Mouse (Mus musculus): ENCODE measurements at regions not wholly inside any gene's neighbourhood (a gene's known extent, or its start where the extent isn't known, plus 50 kb on each side); places are given as distances from the start of the nearest gene placed in this dataset.
A peak's percentile ranks its signal among the peaks of the same experiment; 100 is the strongest.

- Histone ChIP-seq H3K27ac (replicated peaks; ENCODE audit: low read depth, low read length) (no peak overlapping the region), H3K4me2 (replicated peaks; ENCODE audit: low read depth, low read length, severe bottlenecking) (no peak overlapping the region), H3K4me1 (ENCODE audit: control insufficient read depth, insufficient read depth, low read length) (peaks cover 20% of the 10 kb centered on the region), H3K9ac (ENCODE audit: low read depth, low read length, severe bottlenecking) (no peak overlapping the region), H3K27me3 (ENCODE audit: control insufficient read depth, insufficient read depth, low read length) (no peaks in the 10 kb centered on the region), H3K9me3 (ENCODE audit: control insufficient read depth, low read length) (no peaks in the 10 kb centered on the region), H3K4me3 (replicated peaks; ENCODE audit: low read length) (no peak overlapping the region), H3K36me3 (ENCODE audit: control insufficient read depth, insufficient read depth, low read length) (no peaks in the 10 kb centered on the region)
- WGBS: 92% methylated on average over 4 of the region's 4 CpGs
- no peak for TF ChIP-seq POLR2A (IDR thresholded peaks at IDR 0.05; ENCODE audit: borderline replicate concordance, extremely low read depth, insufficient read depth, insufficient read length)
- ATAC-seq (ENCODE audit: low FRiP score, low read depth) (no peak), DNase-seq (ENCODE audit: low spot score) (no peak)
Observed at GRCm38 (mm10) chr1:133981185-133981584, 55.9 kb upstream of the Fmod start.

GRCm38 (mm10) chr1:133978271-133978988 lies 57.2 kb upstream of the Prelp start:
- Histone ChIP-seq H3K27me3 (ENCODE audit: control insufficient read depth, insufficient read depth, low read length) (no peaks in the 10 kb centered on the region), H3K27ac (replicated peaks; ENCODE audit: low read depth, low read length) (no peak overlapping the region), H3K4me3 (replicated peaks; ENCODE audit: low read length) (no peak overlapping the region), H3K9ac (ENCODE audit: low read depth, low read length, severe bottlenecking) (no peak overlapping the region), H3K9me3 (ENCODE audit: control insufficient read depth, low read length) (no peaks in the 10 kb centered on the region), H3K4me1 (ENCODE audit: control insufficient read depth, insufficient read depth, low read length) (peaks cover 20% of the 10 kb centered on the region), H3K36me3 (ENCODE audit: control insufficient read depth, insufficient read depth, low read length) (no peaks in the 10 kb centered on the region), H3K4me2 (replicated peaks; ENCODE audit: low read depth, low read length, severe bottlenecking) (no peak overlapping the region)
- ATAC-seq (ENCODE audit: low FRiP score, low read depth): peak; percentile 67
- no peak for TF ChIP-seq POLR2A (IDR thresholded peaks at IDR 0.05; ENCODE audit: borderline replicate concordance, extremely low read depth, insufficient read depth, insufficient read length)
- WGBS: 44% methylated on average over 11 of the region's 11 CpGs
- DNase-seq (ENCODE audit: low spot score): no peak

- ATAC-seq (ENCODE audit: low FRiP score, low read depth) (no peak), DNase-seq (ENCODE audit: low spot score) (no peak)
Observed at GRCm38 (mm10) chr1:133977260-133977659, 56.0 kb upstream of the Prelp start.

GRCm38 (mm10) chr1:133973801-133974200 lies 52.6 kb upstream of the Prelp start:
- Histone ChIP-seq H3K9me3 (ENCODE audit: control insufficient read depth, low read length) (no peaks in the 10 kb centered on the region), H3K4me3 (replicated peaks; ENCODE audit: low read length) (no peak overlapping the region), H3K27me3 (ENCODE audit: control insufficient read depth, insufficient read depth, low read length) (no peaks in the 10 kb centered on the region), H3K9ac (ENCODE audit: low read depth, low read length, severe bottlenecking) (no peak overlapping the region), H3K4me1 (ENCODE audit: control insufficient read depth, insufficient read depth, low read length) (peaks cover 18% of the 10 kb centered on the region), H3K36me3 (ENCODE audit: control insufficient read depth, insufficient read depth, low read length) (no peaks in the 10 kb centered on the region), H3K27ac (replicated peaks; ENCODE audit: low read depth, low read length) (no peak overlapping the region), H3K4me2 (replicated peaks; ENCODE audit: low read depth, low read length, severe bottlenecking) (no peak overlapping the region)
- no peak for ATAC-seq (ENCODE audit: low FRiP score, low read depth)
- no peak for DNase-seq (ENCODE audit: low spot score)
- 86% methylated on average over 2 of the region's 2 CpGs for WGBS
- TF ChIP-seq POLR2A (IDR thresholded peaks at IDR 0.05; ENCODE audit: borderline replicate concordance, extremely low read depth, insufficient read depth, insufficient read length): no peak

More at GRCm38 (mm10) chr1:133977260-133977659, 56.0 kb upstream of the Prelp start:
- no peak for TF ChIP-seq POLR2A (IDR thresholded peaks at IDR 0.05; ENCODE audit: borderline replicate concordance, extremely low read depth, insufficient read depth, insufficient read length)
- no peak overlapping the region for H3K4me3 ChIP-seq (replicated peaks; ENCODE audit: low read length)
- peaks cover 20% of the 10 kb centered on the region for H3K4me1 ChIP-seq (ENCODE audit: control insufficient read depth, insufficient read depth, low read length)
- WGBS: 81% methylated on average over 7 of the region's 7 CpGs
- no peaks in the 10 kb centered on the region for H3K27me3 ChIP-seq (ENCODE audit: control insufficient read depth, insufficient read depth, low read length)
- no peak overlapping the region for H3K4me2 ChIP-seq (replicated peaks; ENCODE audit: low read depth, low read length, severe bottlenecking)
- no peaks in the 10 kb centered on the region for H3K36me3 ChIP-seq (ENCODE audit: control insufficient read depth, insufficient read depth, low read length)
- no peak overlapping the region for H3K9ac ChIP-seq (ENCODE audit: low read depth, low read length, severe bottlenecking)
- no peak overlapping the region; the same call in 1 of the 2 replicates for H3K27ac ChIP-seq (replicated peaks; ENCODE audit: low read depth, low read length)
- no peaks in the 10 kb centered on the region for H3K9me3 ChIP-seq (ENCODE audit: control insufficient read depth, low read length)

GRCm38 (mm10) chr1:133971290-133971689 lies 50.1 kb upstream of the Prelp start:
- no peak overlapping the region for H3K27ac ChIP-seq (replicated peaks; ENCODE audit: low read depth, low read length)
- 53% methylated on average over 3 of the region's 3 CpGs for WGBS
- H3K27me3 ChIP-seq (ENCODE audit: control insufficient read depth, insufficient read depth, low read length): no peaks in the 10 kb centered on the region
- ATAC-seq (ENCODE audit: low FRiP score, low read depth) (no peak), DNase-seq (ENCODE audit: low spot score) (no peak)
- H3K9ac ChIP-seq (ENCODE audit: low read depth, low read length, severe bottlenecking): no peak overlapping the region
- no peak overlapping the region for H3K4me2 ChIP-seq (replicated peaks; ENCODE audit: low read depth, low read length, severe bottlenecking)
- no peaks in the 10 kb centered on the region for H3K9me3 ChIP-seq (ENCODE audit: control insufficient read depth, low read length)
- H3K4me3 ChIP-seq (replicated peaks; ENCODE audit: low read length): no peak overlapping the region
- peaks cover 6% of the 10 kb centered on the region; the same call in 1 of the 2 replicates for H3K4me1 ChIP-seq (ENCODE audit: control insufficient read depth, insufficient read depth, low read length)
- TF ChIP-seq POLR2A (IDR thresholded peaks at IDR 0.05; ENCODE audit: borderline replicate concordance, extremely low read depth, insufficient read depth, insufficient read length): no peak
- no peaks in the 10 kb centered on the region for H3K36me3 ChIP-seq (ENCODE audit: control insufficient read depth, insufficient read depth, low read length)

Data from limb, embryonic 14.5 days (tissue).